Mouse (Mus musculus) CD4-positive, CD25-positive, alpha-beta regulatory T cell, adult 2 months (primary cell): ENCODE results near the gene Gm11111.
"Not testable (repeated sequence)": the region's sequence is repeated elsewhere in the genome, so short reads cannot be mapped to it uniquely, and the experiment has no call there.

ENCODE experiments used
- DNase-seq: peaks from one replicate; pipeline ENCODE4 v3.0.0-alpha.2; 2012; ENCODE audit warnings: low read depth, low spot score

Gene Gm11111

DNA sequence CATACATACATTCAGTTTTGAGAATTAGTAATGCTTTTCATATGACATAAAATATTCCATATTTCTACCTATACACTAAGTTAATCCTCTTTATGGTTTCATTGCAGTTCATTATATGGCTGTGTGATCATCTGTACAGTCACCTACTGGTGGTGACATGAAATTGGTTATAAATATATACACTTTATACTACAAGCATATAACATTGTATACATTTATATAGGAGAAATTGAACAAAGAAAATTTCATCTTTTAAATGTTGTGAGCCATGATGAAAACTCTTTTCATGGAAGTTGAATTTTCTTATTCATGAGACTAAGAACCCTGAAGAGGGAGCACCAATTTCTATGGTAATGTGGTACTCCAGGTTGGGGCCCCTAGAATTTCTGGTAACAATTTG lies at the start of gene Gm11111:
Gene Gm11111, plus strand, starts transcription at position 301 of the 400 bp plus-strand sequence.
- DNase-seq, result no peak

DNA sequence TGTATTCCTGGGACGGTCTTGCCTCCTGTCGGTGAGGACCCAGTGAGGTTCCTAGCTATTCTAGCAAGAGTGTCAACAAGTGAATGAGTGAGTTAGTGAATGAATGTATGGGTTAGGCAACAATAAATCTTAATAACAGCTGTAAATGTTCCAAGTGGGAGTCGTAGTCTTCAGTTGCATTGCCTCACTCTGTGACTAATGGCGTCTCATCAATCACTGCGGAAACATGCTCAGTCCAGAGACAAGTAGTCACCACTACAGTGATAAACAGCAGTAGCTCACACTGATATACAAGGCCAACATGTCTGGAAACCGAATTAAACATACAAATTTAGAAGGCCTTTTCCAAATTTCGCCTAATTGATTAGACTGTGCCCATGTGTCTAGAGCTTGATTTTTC lies 36.3 kb upstream of the Gm11111 start:
- DNase-seq, result no peak

DNA sequence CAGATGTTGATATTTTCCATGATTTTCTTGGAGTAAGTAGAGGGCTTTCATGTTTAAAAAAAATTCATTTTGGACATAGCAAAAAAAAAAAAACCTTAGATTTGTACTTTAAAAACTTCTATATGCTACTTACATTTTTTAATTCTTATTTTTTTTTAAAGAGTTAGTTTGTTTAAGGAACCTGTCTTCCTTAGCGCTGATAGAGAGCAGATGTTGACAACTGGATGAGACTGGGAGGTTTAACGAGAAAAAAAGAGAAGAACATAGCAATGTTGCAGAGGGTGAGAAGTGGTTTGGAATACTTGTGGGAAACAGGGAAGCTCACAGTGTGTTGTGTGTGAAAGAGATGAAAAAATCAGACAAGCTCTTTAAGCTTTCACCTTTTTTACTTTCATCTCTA lies 32.4 kb upstream of the Gm11111 start:
- DNase-seq, result no peak

DNA sequence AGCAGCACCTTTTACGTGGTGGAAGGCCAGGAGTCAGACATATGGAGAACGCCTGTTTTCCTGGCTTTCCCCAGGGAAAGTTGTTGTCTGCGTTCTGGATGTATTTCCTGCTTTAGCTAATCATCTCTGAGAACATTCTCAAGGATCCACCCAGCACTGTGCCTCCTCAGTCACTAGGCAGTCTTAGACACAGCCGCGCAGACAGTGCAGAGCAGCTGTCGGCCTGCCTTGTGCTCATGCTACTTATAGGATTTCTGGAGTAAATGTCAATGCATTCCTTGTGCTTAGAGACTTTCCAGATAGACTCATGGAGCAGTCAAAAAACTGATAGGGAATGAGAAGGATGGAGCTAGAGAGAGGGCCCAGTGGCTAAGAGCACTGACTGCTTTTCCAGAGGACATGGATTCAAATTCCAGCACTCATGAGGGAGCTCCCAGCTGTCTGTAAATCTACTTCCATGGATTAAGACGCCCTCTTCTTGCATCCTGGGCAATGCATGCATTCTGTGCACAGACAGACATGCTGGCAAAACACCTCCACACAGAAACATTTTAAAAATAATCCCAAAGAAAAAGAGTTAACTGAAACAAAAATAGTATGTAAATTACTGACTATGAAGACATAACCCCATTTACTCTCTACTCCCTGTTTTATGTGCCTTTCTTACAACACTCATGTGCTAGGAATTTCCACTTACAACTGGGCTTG lies 30.1 kb upstream of the Gm11111 start:
- DNase-seq, result no peak

DNA sequence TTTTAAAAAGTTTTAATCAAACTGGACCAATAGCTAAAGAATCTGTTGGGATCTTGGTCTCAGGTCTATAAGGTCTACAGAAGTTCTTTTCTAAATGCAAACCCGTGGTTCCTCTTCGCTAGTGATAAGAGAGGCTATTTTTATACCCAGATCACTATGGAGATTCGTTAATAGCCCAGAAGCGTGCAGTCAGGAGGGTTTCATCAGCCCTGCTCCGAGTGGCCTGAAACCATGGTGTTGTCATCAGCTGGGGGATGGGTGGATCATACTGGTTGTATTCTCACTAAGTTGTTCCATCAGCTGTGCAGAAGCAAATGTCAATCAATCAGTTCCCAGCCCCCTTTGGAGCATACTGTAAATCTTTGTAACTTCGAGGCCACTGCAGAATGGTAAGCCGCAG lies 29.4 kb upstream of the Gm11111 start:
- no peak for DNase-seq

DNA sequence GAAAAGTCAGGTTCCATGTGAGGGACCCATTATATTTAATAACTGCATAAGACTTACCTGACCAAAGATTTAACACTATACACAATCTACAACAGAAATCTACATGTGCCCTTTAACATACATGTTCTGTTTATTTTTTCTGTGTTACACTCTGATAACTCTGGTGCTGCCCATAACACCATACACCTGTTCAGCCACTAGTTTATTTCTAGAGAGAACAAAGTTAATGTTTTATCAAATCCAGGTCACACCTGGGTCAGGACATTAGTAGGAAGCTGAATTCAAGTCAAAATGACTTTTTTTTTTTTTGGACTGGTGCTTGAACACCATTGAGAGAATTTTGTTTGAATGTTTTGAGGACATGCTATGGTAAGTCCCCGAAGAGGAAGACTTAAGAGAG lies 28.7 kb upstream of the Gm11111 start:
- DNase-seq, result no peak

DNA sequence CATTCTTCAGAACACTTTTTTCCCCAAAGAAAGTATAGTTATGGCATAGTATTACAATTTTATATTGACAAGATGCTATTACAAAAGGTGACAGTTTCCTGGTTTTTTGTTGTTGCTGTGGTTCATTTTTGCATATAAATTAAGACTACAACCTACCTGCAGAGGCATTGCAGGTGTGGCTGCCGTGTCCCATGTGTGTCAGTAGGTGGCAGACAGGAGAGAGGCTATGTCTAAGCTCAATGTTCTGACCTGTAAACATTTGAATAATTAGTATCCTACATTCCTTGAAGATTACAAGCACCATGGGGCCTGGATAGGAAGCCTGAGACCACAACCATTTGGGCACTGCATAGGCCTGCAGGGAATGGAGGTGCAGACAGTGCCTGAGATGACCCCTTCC lies 11.2 kb upstream of the Gm11111 start:
- DNase-seq, result no peak

DNA sequence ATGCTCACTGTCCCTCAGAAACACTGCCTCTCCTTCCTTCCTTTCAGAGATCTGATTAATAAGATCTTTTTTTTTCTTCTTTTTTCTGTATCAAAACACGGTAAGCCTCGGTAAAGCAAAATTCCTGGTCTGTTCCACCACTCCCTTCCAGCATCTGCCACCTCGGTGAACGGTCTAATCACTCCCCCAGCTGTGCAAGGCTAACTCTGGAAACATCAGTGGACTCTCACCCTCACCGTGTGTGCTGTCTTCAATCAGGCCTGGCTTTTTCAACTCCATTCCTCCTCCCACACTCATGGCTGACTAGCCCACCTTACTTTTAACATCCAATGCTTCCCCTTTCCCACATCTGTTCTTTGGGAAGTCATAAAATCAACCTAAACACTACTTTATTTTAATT lies 2.2 kb upstream of the Gm11111 start:
- DNase-seq, result no peak

DNA sequence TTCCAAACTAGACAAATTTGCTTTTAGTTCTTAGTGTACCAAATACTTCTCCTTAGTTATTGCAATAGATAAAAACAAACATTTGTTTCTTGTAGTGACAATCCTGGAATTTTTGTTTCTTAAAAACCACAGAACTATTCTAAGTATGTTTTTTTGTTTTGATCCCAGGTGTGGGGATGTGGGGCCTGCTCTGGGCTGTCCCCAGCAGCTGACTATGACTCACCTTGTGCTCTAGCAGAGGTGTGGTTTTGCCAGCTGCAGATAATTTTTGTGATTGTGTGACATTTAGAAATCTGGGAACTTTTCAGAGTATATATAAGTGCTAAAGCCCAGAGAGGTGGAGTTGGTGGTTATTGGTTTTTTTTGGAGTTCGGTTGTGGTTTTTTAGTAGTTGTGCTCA lies 1.6 kb upstream of the Gm11111 start:
- DNase-seq, result no peak

DNA sequence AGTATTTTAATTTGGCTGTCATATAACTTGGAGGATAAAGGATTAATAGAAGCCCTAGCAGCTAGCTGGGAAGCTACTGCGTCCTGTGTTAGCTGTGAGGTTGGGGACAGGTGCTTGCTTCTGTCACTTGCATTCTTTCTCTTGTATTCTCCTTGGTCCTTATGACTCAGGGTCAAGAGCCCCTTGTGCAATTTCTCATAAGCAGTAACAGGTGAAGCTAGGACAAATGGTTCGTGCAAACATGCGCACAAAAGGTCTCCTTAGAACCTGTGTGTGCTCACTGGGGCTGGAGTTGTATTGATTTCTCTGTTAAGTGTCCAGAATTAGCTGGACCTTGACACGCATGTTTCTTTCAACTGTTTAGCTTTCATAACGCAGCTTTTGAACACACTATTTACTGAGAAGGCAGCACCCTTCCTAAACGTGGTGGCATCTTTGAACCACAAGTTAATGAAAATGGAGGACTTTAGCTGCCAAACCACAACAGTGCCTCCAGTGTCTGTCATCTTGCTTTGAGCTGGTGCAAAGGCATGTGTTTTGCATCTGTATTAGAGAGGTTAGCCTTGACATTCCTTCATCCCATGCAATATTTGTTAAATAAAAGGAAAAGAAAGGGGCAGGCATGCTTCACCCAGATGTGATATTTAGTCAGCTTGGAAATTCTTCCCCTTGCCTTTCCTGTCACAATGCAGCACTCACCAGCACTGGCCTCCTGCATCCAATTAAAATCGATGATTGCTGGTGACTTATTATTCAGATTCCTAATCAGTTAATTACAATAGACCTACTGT lies 511 bp downstream of the Gm11111 start:
- DNase-seq, result no peak

DNA sequence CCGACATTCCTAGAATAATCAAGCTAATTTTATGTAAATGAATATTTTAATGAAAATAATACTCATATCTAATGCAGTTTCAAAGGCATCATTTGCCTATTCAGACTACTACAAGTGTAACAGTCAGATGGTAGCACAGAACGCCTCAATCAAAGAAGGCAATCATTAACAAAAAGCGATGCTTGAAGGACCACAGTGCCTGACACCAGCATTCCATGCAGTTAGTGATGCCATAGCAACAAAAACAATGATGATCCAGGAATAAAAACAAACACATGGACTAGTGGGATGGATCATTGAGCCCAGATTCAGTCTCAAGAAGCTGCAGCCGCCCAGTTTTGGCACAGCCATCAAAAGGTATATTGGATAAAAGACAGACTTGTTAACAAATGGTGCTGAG lies 8.8 kb downstream of the Gm11111 start:
- DNase-seq, result no peak

DNA sequence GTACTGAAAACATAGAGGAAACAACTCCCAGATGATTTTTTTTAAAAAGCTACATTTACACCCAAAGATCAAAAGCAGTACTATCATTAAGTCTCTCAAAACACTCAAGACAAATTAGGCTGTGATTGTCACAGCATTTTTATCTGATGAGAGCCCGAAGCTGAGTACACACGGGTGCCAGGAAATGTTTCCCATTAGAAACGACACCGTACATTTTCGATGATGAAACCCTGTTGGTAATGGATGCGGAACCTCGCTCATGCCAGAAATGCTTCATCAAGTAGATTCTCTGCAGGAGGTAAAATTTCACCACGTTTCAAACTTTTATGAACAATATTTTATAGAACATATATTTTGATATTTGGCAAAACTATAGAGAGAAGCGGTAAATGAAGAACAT lies 10.3 kb downstream of the Gm11111 start:
- no peak for DNase-seq

DNA sequence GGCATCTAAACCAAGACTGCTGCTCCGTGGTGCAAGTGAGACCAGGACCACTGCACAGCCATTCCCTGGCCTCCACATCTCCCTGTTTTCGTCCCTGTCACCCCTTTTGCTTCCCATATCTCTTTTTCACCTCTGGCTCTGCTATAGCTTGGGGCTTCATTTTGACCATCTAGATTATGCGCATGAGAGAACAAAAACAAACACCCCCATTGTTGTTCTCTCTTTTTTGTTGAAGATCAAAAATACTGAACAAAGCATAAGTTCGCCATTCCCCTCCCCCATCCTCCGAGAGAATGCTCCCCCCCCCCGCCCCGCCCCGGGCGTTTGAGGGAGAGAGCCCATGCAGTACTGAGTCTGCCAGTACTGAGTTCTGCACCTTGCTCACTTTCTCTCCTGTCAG lies 11.3 kb downstream of the Gm11111 start:
- DNase-seq, result no peak

DNA sequence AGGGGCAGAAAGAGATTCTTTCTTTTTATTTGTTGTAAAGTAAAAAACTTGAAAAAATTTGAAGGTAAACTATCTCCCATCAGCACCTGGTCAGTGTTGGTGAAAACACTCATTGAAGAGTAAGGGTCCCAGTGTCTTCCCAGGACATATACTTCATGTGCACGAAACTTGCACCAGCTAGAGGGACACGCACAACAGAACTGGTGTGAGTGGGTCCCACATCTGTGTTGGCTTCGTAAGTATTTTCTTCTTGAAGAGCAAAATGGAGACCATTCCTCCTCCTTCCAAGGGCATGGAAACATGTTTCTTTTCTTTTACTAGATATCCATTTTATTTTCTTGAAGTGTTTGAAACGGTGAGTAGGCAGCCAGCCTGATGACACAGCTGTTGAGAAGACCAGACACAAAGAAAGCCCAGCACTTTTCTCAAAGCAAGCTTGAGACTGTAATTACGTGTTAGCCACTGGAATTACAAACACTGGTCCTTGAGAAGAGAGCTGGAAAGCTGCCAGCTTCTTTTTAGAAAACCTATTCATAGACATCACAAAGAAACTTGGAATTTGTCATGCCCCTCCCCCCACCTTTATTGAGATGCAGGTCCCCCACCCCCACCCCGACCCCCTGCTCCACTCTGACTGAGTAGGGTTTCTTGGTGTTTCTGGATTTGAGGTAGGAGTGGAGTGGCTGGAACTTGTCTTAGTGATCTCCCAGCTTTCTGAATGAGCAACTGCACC lies 14.1 kb downstream of the Gm11111 start:
- DNase-seq, result no peak

DNA sequence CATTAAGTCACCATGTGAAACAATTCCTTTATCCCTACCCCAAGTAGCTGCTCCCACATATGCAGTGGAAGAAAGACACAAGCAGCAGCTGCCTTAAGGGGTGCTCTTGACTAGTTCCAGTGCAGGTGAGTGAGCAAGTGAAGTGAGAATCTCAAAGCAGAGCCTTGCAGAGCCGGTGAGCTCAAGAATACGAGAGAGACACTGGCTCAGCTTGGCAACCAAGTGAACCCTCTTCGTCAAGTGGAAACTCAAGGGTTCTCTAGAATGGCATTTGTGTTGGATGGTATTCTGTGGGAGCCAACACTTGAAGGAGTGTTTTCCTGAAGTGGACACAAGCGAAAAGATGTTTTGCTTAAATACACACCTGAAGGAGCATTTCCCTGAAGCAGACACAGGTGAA lies 16.0 kb downstream of the Gm11111 start:
- no peak for DNase-seq

DNA sequence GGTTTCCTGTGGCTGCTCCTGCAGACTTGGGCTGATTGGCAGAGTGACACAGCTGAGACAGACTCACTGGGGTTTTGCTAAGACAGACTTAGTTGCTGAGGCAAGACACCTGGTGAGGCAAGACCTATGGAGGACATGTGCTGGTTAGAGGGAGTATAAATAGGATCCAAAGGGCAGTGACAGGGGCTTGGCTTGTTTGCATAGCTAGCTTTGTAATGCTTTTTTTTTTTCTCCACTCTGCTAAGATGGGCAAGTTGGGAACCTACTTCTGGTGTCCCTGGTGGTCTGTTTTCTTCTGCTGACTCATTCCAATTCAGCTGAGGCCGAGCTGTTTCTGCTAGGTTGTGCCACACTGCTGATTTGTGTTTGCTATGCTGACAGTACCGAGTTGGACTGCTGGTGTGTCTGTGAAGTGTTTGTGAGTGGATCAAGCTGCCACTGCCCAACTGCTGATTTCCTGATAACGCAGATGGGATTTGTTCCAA lies 16.6 kb downstream of the Gm11111 start:
- DNase-seq, result no peak

DNA sequence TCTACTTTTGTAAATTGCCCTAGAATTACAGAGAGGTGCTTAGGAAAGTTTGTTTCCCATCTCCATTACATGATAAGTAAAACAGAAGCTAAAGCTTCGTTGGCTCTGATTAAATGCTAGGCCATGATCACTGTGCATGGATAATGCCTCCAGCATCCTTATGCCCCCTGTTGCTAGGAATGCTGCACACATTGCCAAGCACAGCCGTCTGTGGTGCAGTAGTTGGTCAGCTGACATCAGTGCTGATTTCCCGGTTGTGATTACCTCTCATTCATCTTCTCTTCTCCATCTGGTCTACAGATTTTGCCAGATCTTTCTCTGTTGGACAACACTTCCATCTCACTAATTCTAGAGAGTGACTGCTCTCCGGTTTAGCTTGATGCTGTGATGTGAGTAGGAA lies 19.9 kb downstream of the Gm11111 start:
- DNase-seq, result no peak

DNA sequence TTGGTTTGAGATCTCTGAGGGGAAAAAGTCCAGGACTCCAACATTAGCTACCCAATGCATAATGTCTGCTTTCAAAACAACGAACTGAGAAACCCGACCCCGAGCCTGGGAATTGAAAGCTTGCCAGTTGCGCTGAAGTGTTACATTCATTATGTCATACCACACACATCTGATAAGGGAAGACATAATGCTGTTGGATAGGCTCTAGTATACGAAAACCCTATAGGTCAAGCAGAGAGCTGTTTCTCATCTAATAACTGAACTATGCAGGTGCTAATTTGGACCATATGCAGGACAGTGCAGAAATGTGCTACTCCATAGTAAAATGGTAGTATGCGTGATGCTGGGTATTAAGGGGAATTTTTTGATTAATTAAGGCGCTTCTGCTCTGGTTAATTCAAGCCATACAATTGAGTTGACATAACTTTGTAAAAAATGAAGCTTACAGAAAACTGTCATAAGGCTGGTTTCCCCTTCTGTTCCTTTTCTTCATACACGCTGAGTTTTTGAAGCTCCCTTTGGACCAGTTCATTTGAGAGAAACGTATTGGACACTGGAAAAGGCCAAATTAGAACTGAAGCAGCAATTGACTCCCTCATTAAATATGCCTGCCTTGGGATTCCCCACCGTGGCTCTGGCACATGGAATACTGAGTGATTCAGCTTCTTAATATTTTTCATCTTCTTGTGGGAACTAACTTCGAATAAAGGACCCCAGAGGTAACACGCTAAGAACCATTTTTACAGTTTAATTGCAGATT lies 22.4 kb downstream of the Gm11111 start:
- DNase-seq, result no peak

DNA sequence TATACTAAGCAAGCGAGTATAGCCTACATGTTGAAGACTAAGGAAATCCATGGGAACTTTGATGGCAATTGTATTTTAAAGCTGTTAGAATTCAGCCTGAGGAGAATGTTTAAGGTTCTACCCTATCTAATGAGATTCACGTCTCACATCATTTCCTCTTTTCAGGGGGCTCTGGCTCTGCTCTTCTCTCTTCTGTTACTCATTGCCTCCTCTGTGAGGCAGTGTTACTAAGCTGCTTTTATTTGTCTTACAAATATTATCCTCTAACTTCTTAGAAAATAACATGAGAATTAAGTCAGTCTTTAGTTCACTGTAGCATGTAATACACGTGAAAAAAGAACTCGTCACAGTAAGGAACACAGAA lies 23.0 kb downstream of the Gm11111 start:
- DNase-seq, result no peak

DNA sequence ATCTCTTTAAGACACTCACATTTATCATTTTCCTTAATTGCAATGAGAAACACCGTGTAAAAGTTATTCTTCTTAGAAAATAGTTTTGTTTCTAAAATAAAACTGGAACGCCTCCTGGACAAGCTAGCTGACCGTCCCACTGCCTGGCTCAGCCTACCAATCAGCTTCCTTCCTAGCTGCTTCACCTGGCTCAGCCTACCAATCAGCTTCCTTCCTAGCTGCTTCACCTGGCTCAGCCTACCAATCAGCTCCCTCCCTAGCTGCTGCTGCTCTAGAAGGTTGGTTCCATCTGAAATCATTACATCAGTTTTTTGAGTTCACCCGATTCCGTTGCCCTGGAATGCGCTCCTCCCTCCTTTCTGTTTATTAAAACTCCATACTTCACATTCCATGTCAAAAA lies 24.0 kb downstream of the Gm11111 start:
- not testable (repeated sequence) for DNase-seq

DNA sequence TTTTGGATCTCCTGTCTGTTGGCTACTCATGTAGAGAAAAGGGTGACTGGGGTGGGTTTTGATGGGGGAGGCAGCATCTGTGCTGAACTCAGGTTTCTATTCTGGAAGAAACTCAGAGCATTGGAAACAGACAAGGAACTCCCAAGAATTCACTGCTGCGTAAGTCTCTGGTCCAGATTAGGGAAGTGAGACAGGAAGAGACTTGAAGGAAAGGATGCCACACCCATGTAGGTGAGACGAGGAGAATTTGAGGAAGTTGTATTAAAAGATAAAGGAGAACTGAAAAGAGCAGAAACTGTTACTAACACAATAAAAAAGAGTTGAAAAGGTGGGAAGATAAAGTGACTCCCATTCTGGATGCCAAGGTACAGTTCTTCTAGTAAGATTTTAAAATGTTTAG lies 25.9 kb downstream of the Gm11111 start:
- no peak for DNase-seq

DNA sequence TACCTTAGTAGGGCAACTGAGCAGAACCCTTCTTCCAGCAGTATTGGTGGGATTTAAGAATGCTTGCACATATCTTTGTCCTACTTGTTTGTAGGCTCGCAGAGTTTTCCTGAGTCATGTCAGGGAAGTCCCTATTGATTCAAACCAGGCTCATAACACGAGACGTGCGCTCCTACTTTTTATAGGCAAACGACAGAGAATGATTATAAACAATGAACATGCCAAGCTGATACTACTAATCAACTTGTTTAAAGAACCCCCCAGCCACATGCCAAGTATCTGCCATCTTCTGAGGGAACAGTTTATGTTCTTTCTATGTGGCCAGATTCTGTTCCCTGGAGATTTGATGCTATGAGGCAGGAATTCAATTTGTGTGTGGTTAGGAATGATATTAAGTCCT lies 28.3 kb downstream of the Gm11111 start:
- no peak for DNase-seq
